Mouse (Mus musculus): ENCODE measurements around the gene Smarcd3.

The Smarcd3 gene

GRCm38 (mm10) chr5:24597221-24597728, 26.9 kb downstream of the Smarcd3 start:
- peak; percentile 58 to 73 for DNase-seq (ENCODE audit: low spot score in 2 of 2)

DNA sequence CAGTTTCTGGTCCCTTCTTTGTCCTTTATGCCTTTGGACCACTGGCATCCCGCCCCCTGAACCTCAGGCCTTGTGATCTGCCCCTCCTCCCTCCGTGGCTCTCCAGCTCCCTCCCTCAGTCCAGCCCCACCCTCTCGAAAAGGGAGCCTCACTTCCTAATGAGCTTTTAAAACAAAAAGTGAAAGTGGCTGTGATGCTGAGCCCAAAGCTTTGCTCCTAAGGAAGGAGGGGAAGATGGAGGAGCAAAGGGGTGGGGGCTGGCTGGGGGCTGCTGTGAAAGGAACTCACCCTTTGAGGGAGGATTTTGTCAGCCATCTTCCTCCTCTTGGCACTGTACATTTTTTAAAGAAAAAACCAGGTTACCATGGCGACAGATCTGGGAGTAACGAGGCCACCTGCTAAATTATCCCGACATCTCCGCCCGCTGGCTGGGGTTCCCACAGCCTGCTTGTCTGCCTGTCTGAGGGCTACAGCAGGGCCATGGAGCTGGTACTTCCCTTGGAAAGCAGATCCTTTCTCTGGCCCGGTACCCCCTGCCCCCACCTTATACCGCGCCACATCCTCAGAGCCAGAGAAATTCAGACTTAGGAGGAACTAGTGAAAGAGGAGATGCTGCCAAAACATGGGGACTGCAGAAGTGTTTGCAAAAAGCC, 27.6 kb downstream of the Smarcd3 start:
- DNase-seq (ENCODE audit: low spot score in 2 of 2): no peak

DNA sequence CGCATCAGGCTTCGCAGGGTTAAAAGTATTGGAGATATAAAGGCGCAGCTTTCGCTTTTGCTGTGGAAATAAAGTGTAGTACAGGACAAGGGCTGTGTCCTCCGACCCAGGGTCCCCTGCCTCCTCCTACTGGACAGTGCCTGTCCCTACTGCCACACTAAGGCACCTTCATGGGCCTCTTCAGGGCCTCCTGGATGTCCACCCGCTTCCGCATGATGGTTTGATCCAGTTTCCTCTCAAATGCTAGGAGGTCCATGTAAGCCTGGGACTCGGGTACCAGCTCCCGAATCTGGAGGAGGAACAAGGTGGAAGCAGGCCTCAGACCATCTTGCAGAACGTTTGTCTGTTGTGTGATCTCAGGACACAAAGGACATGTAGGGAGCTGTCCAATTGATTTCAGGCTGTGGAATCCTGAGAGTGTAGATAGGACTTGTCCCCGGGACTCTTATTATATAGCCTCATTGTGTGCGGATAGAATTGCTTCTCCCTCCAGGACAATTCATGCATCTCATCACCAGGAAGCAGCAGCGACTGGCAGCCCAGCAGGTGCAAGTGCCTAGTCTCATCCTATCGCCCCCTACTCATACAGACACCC, 28.3 kb downstream of the Smarcd3 start:
- DNase-seq (ENCODE audit: low spot score in 2 of 2): no peak

- DNase-seq (ENCODE audit: low spot score in 2 of 2): no peak
These were observed 28.9 kb downstream of the Smarcd3 start for GRCm38 (mm10) chr5:24595261-24595660.

DNA sequence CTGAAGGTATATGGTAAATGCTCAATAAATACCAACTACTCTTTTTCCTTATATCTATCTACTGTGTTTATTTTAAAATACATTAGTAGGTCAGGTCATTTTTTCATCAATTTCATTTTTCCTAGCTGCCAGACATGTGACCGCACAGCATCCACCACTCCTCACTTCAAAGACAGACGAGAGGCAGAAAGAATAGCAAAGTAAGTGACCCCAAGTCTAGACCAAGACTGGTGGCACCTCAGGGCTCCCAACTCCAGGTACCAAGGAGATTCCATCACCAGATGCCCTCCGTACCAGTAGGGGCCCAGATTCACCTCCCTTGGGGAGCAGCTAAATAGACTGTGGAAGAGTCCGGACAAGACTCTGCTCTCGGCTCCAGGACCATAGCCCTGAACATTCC, 29.9 kb downstream of the Smarcd3 start:
- DNase-seq (ENCODE audit: low spot score in 2 of 2): no peak

DNA sequence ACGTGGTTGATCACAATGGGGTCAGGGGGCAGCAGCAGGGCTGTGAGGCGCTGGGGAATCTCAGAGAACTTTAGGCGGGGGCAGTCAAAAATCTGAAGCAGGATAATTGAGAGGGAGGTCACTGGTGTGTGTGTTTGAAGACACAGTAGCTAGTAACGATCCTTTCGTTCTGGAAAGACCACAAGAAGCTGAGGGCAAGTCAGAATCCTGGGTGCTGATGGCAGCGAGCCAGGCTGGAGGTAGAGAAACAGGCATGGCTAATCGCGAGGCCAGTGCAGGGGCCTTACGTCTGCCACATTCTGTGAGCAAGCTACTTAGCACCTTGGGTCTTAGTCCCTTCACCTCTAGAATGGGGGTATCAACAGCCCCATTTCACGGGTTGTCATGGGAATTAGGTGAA, 30.3 kb downstream of the Smarcd3 start:
- no peak for DNase-seq (ENCODE audit: low spot score in 2 of 2)

DNA sequence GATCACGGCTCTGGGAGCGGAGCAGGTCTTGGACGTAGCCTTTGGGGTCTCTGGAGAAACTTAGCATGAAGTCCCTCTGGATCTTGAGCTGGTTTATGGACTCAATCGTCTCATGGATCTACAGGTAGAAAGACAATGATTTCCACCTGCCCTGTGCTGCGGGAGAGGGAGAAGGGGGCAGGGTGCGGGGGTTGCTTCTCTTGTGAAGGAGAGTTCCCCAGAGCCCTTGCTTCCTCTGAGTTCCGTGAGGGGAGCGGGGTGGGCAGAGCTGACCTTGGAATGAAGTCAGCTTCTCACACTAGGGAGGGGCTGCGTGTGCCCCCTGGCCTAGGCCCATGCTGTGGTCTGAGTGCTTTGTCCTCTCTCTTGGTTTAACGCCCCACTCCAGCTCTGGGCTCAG, 31.0 kb downstream of the Smarcd3 start:
- DNase-seq (ENCODE audit: low spot score in 2 of 2): no peak

- DNase-seq (ENCODE audit: low spot score in 2 of 2): no peak
These were observed 31.6 kb downstream of the Smarcd3 start for GRCm38 (mm10) chr5:24592471-24593160.

GRCm38 (mm10) chr5:24591796-24592470, 32.3 kb downstream of the Smarcd3 start:
- DNase-seq (ENCODE audit: low spot score in 2 of 2): no peak

DNA sequence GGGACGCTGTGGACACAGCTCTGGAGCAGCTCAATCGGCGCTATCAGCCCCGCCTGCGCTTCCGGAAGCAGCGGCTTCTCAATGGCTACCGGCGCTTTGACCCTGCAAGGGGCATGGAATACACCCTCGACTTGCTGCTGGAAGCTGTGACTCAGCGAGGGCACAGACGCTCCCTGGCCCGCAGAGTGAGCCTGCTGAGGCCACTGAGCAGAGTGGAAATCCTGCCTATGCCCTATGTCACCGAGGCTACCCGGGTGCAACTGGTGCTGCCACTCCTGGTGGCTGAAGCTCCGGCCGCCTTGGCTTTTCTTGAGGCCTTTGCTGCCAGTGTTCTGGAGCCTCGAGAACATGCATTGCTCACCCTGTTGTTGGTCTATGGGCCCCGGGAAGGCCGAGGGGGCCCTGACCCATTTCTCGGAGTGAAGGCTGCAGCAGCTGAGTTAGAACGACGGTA, 32.9 kb downstream of the Smarcd3 start:
- DNase-seq (ENCODE audit: low spot score in 2 of 2): no peak

- no peak for DNase-seq (ENCODE audit: low spot score in 2 of 2)
These were observed 34.4 kb downstream of the Smarcd3 start for GRCm38 (mm10) chr5:24589511-24590500.

GRCm38 (mm10) chr5:24587200-24587577, 37.0 kb downstream of the Smarcd3 start:
- no peak for DNase-seq (ENCODE audit: low spot score in 2 of 2)

GRCm38 (mm10) chr5:24586547-24587199, 37.5 kb downstream of the Smarcd3 start, which contains the start of gene Chpf2:
TSS of gene Chpf2 (plus strand) at chr5:24586741.
- DNase-seq (ENCODE audit: low spot score in 2 of 2): peak; percentile 57 to 79

DNA sequence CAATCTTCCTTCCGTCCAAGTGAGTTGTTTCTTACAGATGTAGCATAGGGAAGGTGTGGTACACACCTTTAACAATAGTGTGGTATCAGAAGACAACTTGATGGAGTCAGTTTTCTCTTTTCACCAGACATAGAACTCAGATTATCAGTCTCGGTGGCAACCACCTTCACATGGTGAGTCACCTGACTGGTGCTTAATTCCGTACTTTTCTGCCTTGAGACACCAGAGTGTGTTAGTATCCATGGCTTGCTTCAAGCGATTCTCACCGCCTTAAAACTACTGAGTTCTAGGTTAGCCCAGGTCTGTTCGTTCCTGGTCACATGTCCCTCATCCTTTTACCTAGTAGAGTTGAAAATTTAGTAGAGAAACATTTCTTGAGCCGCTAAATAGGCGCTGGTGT, 38.1 kb downstream of the Smarcd3 start:
- no peak for DNase-seq (ENCODE audit: low spot score in 2 of 2)

GRCm38 (mm10) chr5:24578109-24578963, 45.9 kb downstream of the Smarcd3 start:
- DNase-seq (ENCODE audit: low spot score in 2 of 2): no peak

DNA sequence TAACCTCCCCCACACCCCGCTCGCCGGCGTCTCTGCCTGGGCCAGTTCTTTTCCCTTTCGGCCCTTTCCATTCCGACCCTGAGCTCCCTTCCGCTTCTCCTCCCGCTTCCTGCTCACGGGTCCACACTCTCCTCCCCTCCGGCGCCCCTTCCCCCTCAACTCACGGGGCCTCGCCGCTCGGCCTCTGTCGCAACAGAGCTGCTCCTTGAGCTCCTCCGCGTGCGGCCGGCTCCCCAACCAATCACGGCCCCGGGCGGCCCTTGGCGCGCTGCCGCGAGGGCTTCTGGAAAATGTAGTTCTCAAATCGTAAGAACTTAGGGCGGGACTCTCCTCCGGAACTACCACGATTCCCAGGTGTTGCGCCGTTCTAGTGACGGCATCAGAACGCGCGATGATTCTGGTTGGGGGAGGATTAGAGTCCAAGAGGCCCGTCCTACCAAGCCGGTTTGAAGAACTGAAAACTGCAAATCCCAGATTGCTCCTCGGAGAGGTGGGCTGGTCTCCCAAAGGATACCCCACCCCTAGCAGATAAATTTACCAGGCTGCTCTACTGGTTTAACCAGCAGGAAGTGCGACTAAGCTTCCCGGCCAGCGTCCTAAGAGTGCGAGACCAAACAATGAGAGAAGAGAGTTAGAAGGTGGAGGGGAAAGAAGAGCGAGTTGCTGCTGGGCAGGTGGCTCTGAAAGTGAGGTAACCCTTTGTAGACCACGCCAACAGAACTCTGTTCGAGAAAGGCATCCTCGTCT, 46.9 kb downstream of the Smarcd3 start, which contains the start of gene Abcf2:
Gene Abcf2 (minus strand): TSS at position 285 of the 747 bp plus-strand sequence.
- DNase-seq (ENCODE audit: low spot score in 2 of 2): peak; percentile 99 to 100

DNA sequence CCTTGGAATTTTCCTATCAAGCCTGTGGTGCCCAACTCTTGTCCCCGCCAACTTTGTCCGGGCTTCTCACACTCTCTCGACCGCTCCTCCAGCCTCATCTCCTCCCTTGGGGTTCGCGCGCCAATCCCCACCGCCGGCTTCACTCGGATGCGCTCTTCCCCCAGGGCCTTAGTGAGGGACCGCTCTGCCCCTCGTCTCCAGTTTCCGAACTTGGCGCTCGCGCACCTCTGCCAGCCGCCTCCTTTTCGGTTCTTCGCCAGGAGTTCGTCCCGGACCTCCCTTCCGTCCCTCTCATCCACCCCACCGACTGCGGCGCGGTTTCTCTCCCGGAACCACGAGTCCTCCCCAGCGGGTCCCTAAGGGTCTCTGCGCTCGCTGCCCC, 47.4 kb downstream of the Smarcd3 start:
- DNase-seq (ENCODE audit: low spot score in 2 of 2): no peak

DNA sequence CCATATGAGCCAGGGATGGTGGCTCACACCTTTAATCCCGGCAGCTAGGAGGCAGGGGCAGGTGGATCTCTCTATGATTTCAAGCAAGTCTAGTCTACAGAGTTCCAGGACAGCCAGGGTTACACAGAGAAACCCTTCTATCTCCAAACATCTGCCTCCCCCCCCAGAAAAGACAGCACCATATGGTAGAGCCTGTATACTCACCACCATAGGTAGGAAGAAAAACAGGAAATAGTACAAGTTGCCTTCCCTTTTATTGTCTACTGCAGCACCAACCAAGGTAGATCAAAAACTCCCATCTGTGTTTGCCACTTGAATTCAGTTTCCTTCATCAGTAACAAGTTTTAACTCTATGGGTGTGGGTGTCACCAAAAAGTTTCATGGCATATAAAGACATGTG, 48.3 kb downstream of the Smarcd3 start:
- no peak for DNase-seq (ENCODE audit: low spot score in 2 of 2)

GRCm38 (mm10) chr5:24556709-24557108, 67.5 kb downstream of the Smarcd3 start, which contains the start of gene 4931409K22Rik:
TSS of gene 4931409K22Rik (minus strand) at chr5:24556809.
- no peak for DNase-seq (ENCODE audit: low spot score in 2 of 2)
